Mouse (Mus musculus): ENCODE data around the gene Naf1.

- TF ChIP-seq CTCF (IDR thresholded peaks at IDR 0.05; ENCODE audit: control insufficient read depth, insufficient read depth, low read length) (no peak), POLR2A (IDR thresholded peaks at IDR 0.05; ENCODE audit: borderline replicate concordance, control insufficient read depth, low read depth, low read length) (no peak)
Measured at GRCm38 (mm10) chr8:66861589-66862500, 1.8 kb downstream of the Naf1 start.
